Mouse (Mus musculus) urinary bladder, postnatal 10 days (tissue): ENCODE measurements around the gene Akr1b7.
"Not testable (repeated sequence)": the region's sequence is repeated elsewhere in the genome, so short reads cannot be mapped to it uniquely, and the experiment has no call there.

Source experiments
- DNase-seq: peaks from one replicate; pipeline ENCODE4 v3.0.0; 2022; ENCODE audit warnings: low spot score

Akr1b7 gene

DNA sequence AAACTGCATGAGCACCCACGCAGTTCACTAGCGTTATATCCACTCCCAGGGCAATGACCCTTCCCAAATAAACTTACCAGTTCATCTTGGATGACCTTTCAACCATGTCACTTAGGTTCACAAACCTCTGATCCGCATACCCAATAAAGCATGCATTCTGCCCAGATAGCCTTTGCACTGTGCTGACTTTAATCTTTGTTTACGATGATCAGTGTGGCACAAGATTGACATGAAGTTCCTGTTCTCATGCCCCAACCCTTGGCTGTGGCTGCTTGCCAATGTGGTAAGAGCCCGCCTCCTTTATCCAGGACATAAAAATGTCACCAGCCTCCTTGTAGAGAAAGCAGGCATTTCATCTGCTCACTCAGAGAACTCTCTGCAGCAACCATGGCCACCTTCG is at the start of gene Akr1b7:
Akr1b7 (plus strand) TSS at position 312 of the 400 bp plus-strand sequence.
- no peak for DNase-seq

DNA sequence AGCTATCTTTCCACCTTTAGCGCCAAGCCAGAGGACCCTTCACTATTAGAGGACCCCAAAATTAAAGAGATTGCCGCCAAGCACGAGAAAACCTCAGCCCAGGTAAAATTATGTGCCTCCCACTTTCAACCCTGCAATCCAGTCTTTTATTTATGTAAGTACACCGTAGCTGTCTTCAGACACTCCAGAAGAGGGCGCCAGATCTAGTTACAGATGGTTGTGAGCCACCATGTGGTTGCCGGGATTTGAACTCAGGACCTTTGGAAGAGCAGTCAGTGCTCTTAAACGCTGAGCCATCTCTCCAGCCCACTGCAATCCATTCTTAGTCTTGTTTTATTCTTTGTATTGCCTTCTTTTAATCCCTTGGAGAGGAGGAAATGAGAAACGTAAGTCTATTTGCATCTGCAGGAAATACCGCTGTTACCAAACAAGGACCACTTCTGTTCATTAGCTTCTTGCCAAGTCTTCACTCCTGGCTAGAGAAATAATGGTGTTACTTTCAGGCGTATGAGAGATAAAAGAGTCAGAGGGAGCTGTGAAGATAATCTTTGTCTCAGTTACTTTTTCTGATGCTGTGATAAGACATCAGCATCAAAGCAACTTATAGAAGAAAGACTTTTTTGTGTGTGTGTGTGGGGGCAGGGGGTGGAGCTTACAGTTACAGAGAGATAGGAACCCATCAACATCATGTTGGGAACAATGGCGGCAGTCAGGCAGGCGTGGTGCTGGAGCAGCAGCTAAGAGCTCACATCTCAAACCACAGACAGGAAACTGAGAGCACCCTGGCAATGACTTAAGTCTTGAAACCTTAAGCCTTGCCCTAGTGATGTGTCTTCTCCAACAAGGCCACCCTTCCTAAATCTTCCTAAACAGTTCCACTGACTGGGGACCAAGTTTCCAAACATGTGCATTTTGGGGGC is 47.7 kb upstream of the Akr1b7 start:
- DNase-seq, result no peak

DNA sequence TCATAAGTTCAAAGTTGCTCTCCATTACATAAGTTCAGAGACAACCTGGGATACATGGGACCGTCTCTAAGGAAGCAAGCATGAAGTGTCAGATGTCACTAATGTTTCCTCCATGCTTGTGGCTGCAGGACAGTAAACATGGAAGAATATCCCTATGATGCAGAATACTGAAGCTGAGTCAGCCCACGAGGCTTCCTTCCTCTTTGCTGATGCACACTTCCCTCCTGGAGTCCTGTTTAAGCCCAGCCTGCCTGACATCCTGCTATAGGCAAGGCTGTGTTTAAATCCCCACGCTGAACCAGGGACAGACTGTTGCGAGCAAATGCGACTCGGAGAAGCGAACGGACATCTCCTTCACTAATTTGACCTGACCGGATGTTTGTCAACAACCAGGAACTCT is 44.1 kb upstream of the Akr1b7 start:
- no peak for DNase-seq

DNA sequence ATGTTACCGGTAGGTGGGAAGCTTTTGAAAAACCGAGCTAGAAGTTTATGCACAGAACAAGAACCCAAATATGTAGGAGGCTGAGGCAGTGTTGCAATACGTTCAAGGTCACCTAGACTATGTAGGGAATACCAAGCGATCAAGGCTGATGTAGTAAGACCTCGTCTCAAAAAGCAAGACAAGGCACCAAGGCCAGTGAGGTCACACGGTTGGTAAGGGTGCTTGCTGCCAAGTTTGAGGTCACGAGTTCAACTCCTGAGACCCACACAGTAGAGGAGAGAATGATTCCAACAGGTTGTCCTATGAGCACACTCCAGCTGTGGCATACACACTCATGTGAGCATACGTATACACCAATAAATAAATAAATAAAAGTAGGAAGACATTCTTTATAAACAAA is 42.1 kb upstream of the Akr1b7 start:
- no peak for DNase-seq

DNA sequence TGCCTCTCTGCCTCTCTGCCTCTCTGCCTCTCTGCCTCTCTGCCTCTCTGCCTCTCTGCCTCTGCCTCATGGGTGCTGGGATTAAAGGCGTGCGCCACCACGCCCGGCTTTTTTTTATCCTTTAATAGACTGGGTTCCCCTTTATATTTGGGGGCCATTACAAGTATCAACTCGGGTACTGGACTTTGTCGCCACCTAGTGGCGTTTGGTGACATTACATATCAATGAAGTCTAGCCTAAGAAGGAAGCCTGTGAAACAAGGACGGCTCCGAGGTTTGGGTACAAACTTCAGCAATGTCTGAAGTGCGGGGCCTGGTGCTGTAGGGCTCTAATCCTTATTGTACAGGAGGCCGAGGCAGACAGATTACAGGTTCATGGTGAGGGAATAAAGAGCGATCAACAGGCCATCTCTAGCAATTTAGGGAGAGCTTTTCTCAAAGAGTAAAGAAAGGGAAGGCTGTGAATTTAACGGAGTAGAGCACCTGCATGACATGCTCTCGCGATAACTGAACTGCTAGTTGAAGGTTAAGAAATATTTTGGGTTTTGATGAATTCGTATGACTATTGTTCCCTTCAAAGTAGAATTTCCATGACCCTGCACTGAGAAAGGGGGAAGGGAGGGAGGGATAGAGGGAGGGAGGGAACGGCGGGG is 40.3 kb upstream of the Akr1b7 start:
- DNase-seq, result peak; percentile 38

DNA sequence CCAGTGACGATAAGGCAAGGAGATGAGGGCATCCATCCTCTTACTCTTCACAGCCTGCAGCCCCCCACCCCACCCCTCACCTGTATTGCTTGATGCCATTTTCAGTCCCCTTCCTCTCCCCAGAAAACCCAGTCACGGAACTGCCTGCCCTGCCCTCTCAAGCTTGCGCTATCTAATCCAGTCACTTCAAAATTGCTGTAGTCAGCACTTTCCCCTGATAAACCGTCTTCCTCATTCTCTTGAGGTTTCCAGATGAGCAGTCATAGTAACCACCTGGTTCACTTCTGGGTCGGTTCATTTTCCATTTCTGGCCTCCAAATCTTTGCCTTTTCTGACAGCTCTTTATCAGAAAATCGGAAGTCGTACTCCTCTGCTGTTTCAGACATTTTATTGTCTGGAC is 38.3 kb upstream of the Akr1b7 start:
- no peak for DNase-seq

DNA sequence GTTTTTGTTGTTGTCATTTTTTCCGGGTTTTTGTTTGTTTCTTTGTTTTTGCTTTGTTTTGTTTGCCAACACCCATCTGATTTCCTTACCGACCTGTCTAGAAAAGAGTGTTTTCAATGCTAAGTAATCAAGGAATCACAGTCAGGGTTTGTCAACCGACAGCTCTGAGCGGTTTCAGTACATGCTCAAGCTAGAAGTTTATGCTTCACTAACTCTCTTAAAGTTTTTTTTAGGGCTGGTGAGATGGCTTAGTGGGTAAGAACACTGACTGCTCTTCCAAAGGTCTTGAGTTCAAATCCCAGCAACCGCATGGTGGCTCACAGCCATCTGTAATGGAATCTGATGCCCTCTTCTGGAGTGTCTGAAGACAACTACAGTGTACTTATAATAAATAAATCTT is 36.2 kb upstream of the Akr1b7 start:
- DNase-seq, result not testable (repeated sequence)

DNA sequence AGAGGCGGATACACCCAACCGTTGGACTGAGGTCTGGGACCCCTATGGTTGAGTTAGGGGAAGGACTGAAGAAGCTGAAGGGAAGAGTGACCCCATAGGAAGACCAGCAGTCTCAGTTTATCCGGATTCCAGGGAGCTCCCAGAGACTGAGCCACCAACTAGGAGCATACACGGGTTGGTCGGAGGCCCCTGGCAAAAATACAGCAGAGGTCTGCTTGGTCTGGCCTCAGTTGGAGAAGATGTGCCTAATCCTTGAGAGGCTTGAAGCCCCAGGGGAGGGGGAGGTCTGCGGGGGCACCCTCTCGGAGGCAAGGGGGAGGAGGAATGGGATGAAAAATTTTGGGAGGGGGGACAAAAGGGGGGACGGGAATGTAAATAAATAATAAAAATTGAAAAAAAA is 28.7 kb upstream of the Akr1b7 start:
- DNase-seq, result no peak

DNA sequence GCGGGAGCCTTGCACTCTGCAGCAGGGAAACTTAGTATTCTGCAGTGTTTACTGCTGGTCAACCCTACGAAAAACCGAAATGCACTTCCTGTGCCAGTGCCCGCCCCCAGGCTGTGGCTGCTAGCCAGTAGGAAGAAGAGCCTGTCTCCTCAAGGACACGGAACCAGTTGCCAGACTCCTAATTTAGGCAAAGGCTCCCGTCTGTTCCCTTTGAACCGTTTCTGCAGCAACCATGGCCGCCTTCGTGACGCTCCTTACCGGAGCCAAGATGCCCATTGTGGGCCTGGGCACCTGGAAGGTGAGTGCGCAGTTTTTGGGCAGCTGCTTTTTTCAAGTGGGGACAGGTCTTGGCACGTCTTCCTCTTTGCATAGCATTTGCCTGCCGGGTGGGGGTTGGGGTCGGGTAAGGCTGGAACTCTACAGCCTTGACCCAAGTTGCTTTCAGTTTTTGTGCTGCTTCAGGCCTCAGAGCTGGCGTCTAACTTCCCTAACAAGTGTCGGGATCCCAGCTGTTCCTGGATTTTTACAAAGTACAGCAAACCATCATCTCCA is 27.9 kb upstream of the Akr1b7 start, which contains the start of gene Akr1b10:
Akr1b10 (plus strand) TSS at position 109 of the 552 bp plus-strand sequence.
- peak; percentile 19 for DNase-seq

DNA sequence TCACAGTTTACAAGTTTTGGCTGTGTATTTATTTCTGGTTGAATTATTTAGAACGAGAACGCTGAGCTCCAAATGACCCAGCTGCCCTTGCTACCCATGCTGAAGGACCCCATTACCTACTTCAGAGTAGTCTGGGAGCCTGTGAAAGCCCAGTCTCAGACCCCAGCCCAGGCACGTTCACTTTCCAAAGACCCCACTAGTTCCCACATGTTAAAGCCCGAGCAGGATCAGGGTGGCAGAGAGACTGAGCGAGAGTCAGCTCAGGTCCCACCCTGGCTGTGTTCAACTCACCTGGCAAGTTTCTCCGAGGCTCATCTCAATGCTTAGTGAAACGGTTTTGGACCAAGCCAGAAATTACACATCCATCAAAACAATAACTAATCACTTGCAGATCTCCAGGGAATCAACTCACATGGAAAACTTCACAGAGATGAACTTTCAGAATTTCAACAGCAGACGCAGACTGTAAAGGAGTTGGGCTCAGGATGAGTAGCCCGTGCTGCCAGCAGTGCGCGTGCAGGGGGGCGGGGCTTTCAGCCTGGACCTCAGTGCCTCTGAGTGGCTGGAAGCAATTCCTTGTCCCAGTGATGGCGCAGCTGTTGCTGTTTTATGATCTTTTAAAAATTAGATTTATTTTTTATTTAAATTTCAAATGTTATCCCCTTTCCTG is 27.3 kb upstream of the Akr1b7 start:
- peak; percentile 20 for DNase-seq

DNA sequence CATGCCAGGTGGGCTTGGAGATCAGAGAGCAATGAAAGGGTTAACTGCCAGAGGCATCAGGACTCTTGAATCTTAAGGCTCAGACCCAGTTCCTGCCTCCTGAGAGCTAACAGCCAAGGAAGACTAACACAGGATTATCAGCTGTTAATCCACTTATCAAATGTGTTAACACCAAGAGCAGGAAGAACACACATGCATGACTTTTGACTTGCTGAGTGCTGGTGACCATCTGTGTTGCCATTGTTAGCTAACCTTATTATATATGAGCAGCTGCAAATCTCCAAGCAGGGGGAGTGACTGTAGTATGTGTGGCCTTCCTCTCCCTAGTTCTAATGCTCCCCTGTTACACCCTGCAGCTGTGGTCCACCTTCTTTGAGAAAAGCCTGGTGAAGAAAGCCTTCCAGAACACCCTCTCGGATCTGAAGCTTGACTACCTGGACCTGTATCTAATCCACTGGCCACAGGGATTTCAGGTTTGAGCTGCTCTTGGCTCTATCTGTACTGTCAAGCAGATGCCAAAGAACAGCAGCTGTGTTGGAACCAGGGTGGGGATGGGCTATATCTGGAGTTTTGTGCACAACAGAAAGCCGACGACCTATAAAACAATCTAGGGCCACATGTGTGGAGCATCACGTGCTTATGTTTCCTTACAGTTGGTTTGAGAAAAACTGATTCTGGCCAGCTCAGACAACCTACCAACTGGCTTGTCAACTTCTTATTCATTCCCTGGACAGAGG is 23.5 kb upstream of the Akr1b7 start:
- no peak for DNase-seq

DNA sequence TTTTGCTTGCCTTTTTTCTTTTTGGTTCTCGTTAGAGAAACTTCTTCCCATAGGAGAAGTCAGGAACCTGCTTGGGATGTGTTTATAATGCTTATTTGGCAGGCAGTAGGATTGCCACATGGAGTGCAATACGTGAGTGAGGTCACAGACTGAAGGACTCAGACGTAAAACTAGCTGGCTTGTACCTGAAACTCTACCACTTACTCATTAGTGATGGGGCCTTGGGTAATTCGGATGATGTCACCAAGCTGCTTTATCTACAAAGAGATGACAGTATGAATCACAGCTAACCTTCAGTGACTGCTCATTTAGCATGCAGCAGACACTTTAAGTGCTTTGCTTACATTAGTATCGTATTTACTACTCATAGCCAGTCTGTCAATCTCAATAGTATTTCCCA is 16.2 kb upstream of the Akr1b7 start:
- no peak for DNase-seq

DNA sequence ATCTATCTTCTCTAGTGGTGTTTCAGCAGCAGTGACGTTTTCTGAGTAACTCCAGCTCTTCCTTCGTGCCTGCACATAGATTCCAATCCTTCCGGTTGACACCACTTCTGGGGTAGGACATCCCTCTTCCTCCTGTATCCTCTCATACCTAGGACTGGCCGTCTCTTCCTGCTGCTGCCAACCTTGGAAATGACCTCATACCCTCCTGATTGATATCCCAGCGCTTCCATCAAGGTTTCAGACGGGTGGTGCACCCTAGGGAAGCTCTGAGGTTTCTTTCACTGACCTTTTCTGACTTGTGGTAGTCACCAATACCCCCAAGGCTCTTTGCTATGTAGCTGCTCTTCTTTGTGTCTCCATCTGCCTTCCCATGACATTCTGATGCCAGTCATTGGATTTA is 13.7 kb upstream of the Akr1b7 start:
- no peak for DNase-seq

DNA sequence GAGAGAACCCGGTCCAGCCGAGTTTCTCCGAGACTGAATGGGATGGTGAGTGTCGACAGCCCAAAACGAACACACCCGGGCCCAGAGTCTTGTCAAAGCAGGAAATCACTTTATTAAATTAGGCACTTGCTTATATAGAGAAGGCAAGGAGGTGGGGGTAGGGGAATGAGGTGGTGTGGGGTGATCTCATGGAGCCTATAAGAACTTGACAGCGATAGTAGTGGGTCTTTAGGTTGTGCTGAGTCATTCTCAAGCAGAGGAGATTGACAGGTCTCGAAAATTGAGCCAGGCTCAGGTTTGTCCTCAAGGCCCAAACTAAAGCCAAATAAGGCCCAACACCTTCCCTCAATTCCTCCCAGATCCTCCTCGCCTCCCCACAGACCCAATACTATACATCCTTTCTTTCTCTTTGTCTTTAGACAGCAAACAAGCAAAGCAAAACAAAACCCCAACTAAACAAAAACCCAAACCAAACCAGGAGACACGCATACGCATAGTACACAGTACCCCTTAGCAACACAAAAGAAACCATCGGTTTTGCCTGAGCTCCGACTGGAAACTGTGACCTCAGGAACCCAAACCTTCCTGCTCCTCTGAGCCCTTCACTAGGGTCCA is 12.4 kb upstream of the Akr1b7 start:
- DNase-seq, result no peak

DNA sequence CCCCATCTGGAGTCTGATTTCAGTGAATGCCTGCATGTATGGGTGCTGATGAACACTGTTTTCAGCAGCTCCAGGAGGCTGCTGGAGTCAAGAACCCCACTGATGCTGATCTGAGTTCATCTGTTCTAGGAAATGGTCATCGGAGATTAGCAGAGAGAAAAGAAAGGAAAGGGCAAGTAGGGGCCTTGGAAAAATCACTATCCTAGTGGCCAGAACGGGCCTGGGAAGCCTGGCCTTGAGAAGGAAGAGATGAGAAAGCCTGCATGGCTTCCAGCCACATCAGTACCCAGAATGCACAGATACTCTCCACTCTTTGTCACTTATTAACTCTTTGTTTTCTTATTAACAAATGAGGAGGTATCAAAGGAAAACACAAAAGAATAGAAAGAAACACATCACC is 11.4 kb upstream of the Akr1b7 start:
- no peak for DNase-seq

DNA sequence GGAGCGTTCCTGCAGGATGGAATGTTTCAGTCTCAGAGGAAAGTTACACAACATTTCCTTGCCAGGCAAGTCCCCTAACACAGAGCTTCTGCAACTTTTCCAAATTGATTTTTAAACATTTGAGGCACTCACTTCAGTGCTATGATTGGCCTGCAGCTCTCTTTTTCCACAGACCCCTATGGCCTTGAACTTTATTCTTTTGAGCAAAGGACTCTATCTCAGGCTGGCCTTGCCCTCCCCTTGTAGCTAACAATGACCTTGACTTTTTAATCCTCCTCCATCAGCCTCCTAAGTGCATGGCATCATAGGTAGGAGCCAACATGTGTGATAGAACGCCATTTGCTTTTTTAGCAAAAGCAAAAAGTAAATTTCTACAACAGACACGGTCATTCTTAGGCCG is 5.4 kb upstream of the Akr1b7 start:
- no peak for DNase-seq

DNA sequence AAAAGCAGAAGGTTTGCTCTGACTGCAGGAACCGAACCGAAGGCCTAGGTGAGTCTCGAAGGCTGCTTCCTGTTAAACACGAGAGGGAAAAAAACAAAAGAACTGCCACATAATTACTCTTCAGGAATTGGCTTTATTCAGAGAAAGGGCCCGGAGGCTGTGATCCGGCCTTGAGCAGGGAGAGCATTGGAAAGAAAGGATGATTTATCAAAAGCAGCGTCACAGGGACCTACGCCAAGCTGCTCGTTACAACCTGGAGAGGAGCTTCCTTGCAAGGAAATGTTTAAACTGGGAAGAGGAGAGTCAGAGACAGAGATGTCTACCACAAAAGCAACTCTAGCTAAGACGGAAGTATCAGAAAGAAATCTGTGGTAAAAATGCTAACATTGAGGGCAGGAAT is 4.7 kb upstream of the Akr1b7 start:
- DNase-seq, result no peak

DNA sequence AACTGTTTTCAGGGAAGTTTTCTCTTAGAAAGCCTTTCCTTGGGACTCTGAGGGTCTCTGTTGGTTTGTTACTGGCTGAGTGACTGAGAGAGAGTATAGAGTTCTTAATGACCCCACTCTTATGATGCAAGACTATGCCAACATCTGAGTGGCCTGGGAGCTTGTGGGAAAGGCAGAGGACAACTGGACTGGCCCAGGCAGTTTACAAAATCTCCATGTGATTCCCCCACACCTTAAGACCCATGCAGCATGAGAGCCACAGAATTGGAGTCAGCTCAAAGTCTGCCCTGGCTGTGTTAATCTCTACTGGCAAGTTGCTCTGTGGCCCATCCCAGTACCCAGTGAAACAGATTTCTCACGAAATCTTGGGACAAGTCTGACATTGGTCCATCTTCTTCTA is 554 bp downstream of the Akr1b7 start:
- no peak for DNase-seq

DNA sequence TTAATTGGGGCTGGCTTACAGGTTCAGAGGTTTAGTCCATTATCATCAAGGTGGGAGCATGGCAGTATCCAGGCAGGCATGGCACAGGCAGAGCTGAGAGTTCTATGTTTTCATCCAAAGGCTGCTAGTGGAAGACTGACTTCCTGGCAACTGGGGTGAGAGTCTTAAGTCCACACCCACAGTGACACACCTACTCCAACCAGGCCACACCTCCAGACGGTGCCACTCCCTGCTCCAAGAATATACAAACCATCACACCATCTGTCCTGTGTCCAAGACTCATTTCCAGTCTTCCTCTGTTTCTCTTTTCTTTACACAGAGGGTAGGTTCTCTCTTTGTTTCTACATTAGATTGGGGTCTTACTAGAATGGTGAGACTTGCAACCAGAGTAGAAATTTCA is 1.3 kb downstream of the Akr1b7 start:
- not testable (repeated sequence) for DNase-seq

DNA sequence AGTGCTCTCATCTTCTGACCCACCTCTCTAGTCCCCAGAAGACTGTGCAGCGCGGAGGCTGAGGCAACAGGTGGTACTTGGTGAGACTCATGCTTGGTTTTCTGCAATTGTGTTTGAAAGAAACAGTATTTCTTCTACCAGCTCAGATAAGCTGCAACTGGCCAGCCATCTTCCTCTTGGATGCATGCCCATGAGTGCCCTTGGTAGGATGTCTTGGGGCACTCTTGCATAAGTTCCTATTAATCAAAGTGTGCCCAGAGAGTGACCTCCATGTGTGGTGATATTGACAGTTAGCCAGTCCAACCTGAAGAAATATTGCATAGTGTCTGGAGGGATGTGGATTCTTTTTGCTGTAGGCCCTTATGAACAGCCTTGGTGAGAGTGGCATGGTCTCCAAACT is 4.4 kb downstream of the Akr1b7 start:
- no peak for DNase-seq

DNA sequence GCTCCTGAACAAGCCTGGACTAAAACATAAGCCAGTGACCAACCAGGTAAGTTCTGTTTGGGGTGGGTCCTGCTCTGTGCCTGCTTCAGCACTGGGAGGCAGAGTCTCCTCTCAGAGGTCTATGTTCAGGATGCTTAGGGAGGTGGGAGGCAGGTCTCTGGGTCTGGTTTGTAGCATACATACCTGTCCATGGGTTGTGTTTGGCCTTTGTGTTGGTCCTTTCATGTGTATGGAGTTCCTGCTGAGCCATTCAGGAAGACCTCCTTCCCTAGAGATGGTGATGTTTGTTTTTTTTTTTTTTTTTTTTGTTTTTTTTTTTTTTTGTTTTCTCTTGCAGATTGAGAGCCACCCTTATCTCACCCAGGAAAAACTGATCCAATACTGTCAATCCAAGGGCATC is 6.9 kb downstream of the Akr1b7 start:
- no peak for DNase-seq
